Mouse (Mus musculus): ENCODE measurements around the gene Gm13691. TPM values are rescaled to one million over a fixed set of nuclear protein-coding genes. Genes with fewer than 3 reads are reported as not detected.
"Not testable (repeated sequence)": the region's sequence is repeated elsewhere in the genome, so short reads cannot be mapped to it uniquely, and the experiment has no call there.

Gene Gm13691
- polyA plus RNA-seq, 1 experiment from 2014 or later: not detected

- 69% methylated on average over 4 of the region's 4 CpGs for WGBS (ENCODE audit: insufficient replicate concordance)
- no peaks in the 10 kb centered on the region for H3K4me1 ChIP-seq (replicated peaks)
- no peak overlapping the region for H3K9ac ChIP-seq
- ATAC-seq (ENCODE audit: low read depth): no peak
- H3K27me3 ChIP-seq: no peaks in the 10 kb centered on the region
- H3K4me2 ChIP-seq: no peak overlapping the region
- H3K4me3 ChIP-seq (replicated peaks): no peak overlapping the region
- H3K36me3 ChIP-seq: no peaks in the 10 kb centered on the region
- DNase-seq: no peak
- H3K27ac ChIP-seq: no peak overlapping the region
- H3K9me3 ChIP-seq (replicated peaks): no peaks in the 10 kb centered on the region
Observed at GRCm38 (mm10) chr2:84035997-84036396, 45.6 kb downstream of the Gm13691 start.

- no peak overlapping the region for H3K4me3 ChIP-seq (replicated peaks)
- no peak overlapping the region for H3K9ac ChIP-seq
- no peak overlapping the region for H3K27ac ChIP-seq
- 7% methylated on average over 4 of the region's 4 CpGs for WGBS (ENCODE audit: insufficient replicate concordance)
- H3K4me2 ChIP-seq: no peak overlapping the region
- H3K27me3 ChIP-seq: no peaks in the 10 kb centered on the region
- H3K36me3 ChIP-seq: no peaks in the 10 kb centered on the region
- H3K4me1 ChIP-seq (replicated peaks): no peaks in the 10 kb centered on the region
- no peaks in the 10 kb centered on the region for H3K9me3 ChIP-seq (replicated peaks)
- no peak for ATAC-seq (ENCODE audit: low read depth)
- DNase-seq: no peak
Observed at GRCm38 (mm10) chr2:84037304-84037703, 47.0 kb downstream of the Gm13691 start.

DNA sequence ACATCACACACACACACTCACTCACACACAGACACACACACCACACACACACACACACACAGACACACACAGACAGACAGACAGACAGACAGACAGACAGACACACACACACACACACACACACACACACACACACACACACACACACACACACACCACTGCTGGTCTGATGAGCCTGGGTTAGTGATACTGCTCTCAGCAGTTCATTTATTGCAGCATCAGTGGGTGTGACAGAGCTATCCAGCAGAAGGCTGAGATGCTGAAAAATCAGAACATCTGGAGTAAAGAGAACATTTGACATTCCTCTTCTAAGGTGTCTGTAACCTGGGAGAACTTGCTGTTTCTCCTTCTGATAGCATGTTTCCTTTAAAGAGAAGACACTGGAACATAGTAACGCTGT lies 47.6 kb downstream of the Gm13691 start:
- ATAC-seq (ENCODE audit: low read depth): peak; percentile 60; the same call in 1 of the 2 replicates
- H3K4me3 ChIP-seq (replicated peaks); H3K27me3 ChIP-seq; H3K4me2 ChIP-seq; H3K36me3 ChIP-seq; H3K27ac ChIP-seq; H3K9me3 ChIP-seq (replicated peaks); H3K4me1 ChIP-seq (replicated peaks); DNase-seq; H3K9ac ChIP-seq: not testable (repeated sequence)
- WGBS (ENCODE audit: insufficient replicate concordance): 77% methylated on average over 1 of the region's 1 CpGs

- Histone ChIP-seq H3K4me1 (replicated peaks) (no peaks in the 10 kb centered on the region), H3K4me2 (no peak overlapping the region), H3K9me3 (replicated peaks) (no peaks in the 10 kb centered on the region), H3K27ac (no peak overlapping the region), H3K9ac (no peak overlapping the region), H3K4me3 (replicated peaks) (no peak overlapping the region), H3K27me3 (no peaks in the 10 kb centered on the region), H3K36me3 (no peaks in the 10 kb centered on the region)
- 62% methylated on average over 6 of the region's 6 CpGs for WGBS (ENCODE audit: insufficient replicate concordance)
- no peak for ATAC-seq (ENCODE audit: low read depth)
- no peak for DNase-seq
Observed at GRCm38 (mm10) chr2:84039277-84039676, 48.9 kb downstream of the Gm13691 start.

Other genes starting within 250 kb of the Gm13691 start
- 0.32 and 0.59 TPM in 2 replicates for gene Fam171b, start 177.9 kb upstream of the Gm13691 start, polyA plus RNA-seq (2015; fragmentation: Nextera tagmentation; extraction: Ambion mirVana)
- gene Zswim2, start 49.3 kb upstream of the Gm13691 start, polyA plus RNA-seq (2015; fragmentation: Nextera tagmentation; extraction: Ambion mirVana): not detected in 2 replicates
- gene Gm13698, start 34.9 kb upstream of the Gm13691 start, polyA plus RNA-seq (2015; fragmentation: Nextera tagmentation; extraction: Ambion mirVana): not detected in 2 replicates
- not detected in 2 replicates for gene Gm13693, start 29.1 kb upstream of the Gm13691 start, polyA plus RNA-seq (2015; fragmentation: Nextera tagmentation; extraction: Ambion mirVana)
- gene Gm13695, start 23.2 kb upstream of the Gm13691 start, polyA plus RNA-seq (2015; fragmentation: Nextera tagmentation; extraction: Ambion mirVana): not detected in 2 replicates
- not detected in 2 replicates for gene Gm13696, start 17.4 kb upstream of the Gm13691 start, polyA plus RNA-seq (2015; fragmentation: Nextera tagmentation; extraction: Ambion mirVana)
- not detected in 2 replicates for gene Gm13694, start 11.6 kb upstream of the Gm13691 start, polyA plus RNA-seq (2015; fragmentation: Nextera tagmentation; extraction: Ambion mirVana)
- not detected in 2 replicates for gene Gm13697, start 5.8 kb upstream of the Gm13691 start, polyA plus RNA-seq (2015; fragmentation: Nextera tagmentation; extraction: Ambion mirVana)

All from liver, embryonic 13.5 days (tissue).